Mouse (Mus musculus) heart, adult 18-20 months (tissue): ENCODE data around the gene Atad3a. TPM values are rescaled to one million over a fixed set of nuclear protein-coding genes. Genes with fewer than 3 reads are reported as not detected.

Source experiments
- DNase-seq, 2 experiments: peaks; one replicate each; pipeline ENCODE4 v3.0.0; 2021 to 2022; ENCODE audit warnings: mixed read lengths in 1 of 2
- microRNA-seq, 2 experiments: library from miRNA; unstranded; fragments of <30 nt; microRNA quantifications; one replicate each; pipeline ENCODE4 v1.2.0; 2022
- total RNA-seq, 2 experiments: library from RNA; stranded (reverse); gene quantifications; 2 replicates each; pipeline ENCODE4 v1.2.3; 2021

The Atad3a gene
- total RNA-seq, 2 experiments from 2014 or later, result 44.6 to 44.8 TPM

GRCm38 (mm10) chr4:155694111-155694481 is 66.8 kb downstream of the Atad3a start, which contains the start of gene Fndc10:
Fndc10 (plus strand) TSS chr4:155694342.
- DNase-seq, result peak; percentile 70 to 79

- DNase-seq, result no peak
These were observed 68.5 kb downstream of the Atad3a start for GRCm38 (mm10) chr4:155692421-155692820.

Small RNA genes within 50 kb of the gene (microRNA-seq; reads per million reads assigned to microRNA genes)
- 0 reads per million in 2 experiments for gene Gm27743

Other genes with a start within 250 kb of the Atad3a start
- gene Nadk, start 198.7 kb downstream of the Atad3a start, total RNA-seq, result 10 to 100 TPM; 30.6 to 32.5 TPM
- gene Slc35e2, start 159.7 kb downstream of the Atad3a start, total RNA-seq, result 1 to 10 TPM; 9.0 TPM
- gene Cdk11b, start 136.2 kb downstream of the Atad3a start, total RNA-seq, result 10 to 100 TPM; 26.4 to 26.7 TPM
- gene Gm10563, start 115.7 kb downstream of the Atad3a start, total RNA-seq, result not detected
- gene Mmp23, start 107.7 kb downstream of the Atad3a start, total RNA-seq, result 1 to 10 TPM; 7.0 to 7.2 TPM
- gene Mib2, start 91.9 kb downstream of the Atad3a start, total RNA-seq, result 10 to 100 TPM; 24.1 to 24.7 TPM
- gene Fndc10, start 66.8 kb downstream of the Atad3a start, total RNA-seq, result 1 to 10 TPM; 1.1 to 1.8 TPM
- 10 to 100 TPM; 42.9 to 50.7 TPM for gene Ssu72, start 56.3 kb downstream of the Atad3a start, total RNA-seq
- under 1 TPM; 0.25 to 0.39 TPM for gene Tmem240, start 26.3 kb downstream of the Atad3a start, total RNA-seq
- gene Vwa1, start 13.6 kb upstream of the Atad3a start, total RNA-seq, result 10 to 100 TPM in 1 of 2 experiments, 1 to 10 TPM in 1; 7.1 to 14.6 TPM
- under 1 TPM; 0.42 to 0.85 TPM for gene Tmem88b, start 24.8 kb upstream of the Atad3a start, total RNA-seq
- gene Ankrd65, start 29.3 kb upstream of the Atad3a start, total RNA-seq, result not detected
- 10 to 100 TPM; 76.7 to 79.8 TPM for gene Mrpl20, start 41.8 kb upstream of the Atad3a start, total RNA-seq
- 10 to 100 TPM; 17.9 to 25.7 TPM for gene Ccnl2, start 51.4 kb upstream of the Atad3a start, total RNA-seq
- gene Aurkaip1, start 70.2 kb upstream of the Atad3a start, total RNA-seq, result 100 to 1,000 TPM; 106 to 108 TPM
- gene Mxra8, start 78.6 kb upstream of the Atad3a start, total RNA-seq, result 10 to 100 TPM; 22.0 to 26.6 TPM
- 10 to 100 TPM; 45.0 to 51.5 TPM for gene Dvl1, start 86.3 kb upstream of the Atad3a start, total RNA-seq
- under 1 TPM; 0.22 to 0.23 TPM for gene Tas1r3, start 102.3 kb upstream of the Atad3a start, total RNA-seq
- 1 to 10 TPM; 6.2 to 8.0 TPM for gene Cptp, start 108.3 kb upstream of the Atad3a start, total RNA-seq
- gene Ints11, start 108.5 kb upstream of the Atad3a start, total RNA-seq, result 10 to 100 TPM; 14.7 to 14.9 TPM
- gene Pusl1, start 130.7 kb upstream of the Atad3a start, total RNA-seq, result 10 to 100 TPM; 10.4 to 12.8 TPM
- 1 to 10 TPM; 8.6 to 8.8 TPM for gene Acap3, start 130.7 kb upstream of the Atad3a start, total RNA-seq
- 10 to 100 TPM; 53.0 to 55.9 TPM for gene Ube2j2, start 182.7 kb upstream of the Atad3a start, total RNA-seq
- gene C1qtnf12, start 201.2 kb upstream of the Atad3a start, total RNA-seq, result 10 to 100 TPM; 17.0 to 22.4 TPM
- 1 to 10 TPM; 2.7 to 3.1 TPM for gene B3galt6, start 231.6 kb upstream of the Atad3a start, total RNA-seq
- 10 to 100 TPM; 82.1 to 89.0 TPM for gene Sdf4, start 231.8 kb upstream of the Atad3a start, total RNA-seq